Mouse (Mus musculus): ENCODE data around the gene Fbxo21.

- no peak for TF ChIP-seq POLR2A (IDR thresholded peaks at IDR 0.05; ENCODE audit: low read depth, low read length)
- no peak for TF ChIP-seq CTCF (IDR thresholded peaks at IDR 0.05; ENCODE audit: extremely low read depth, insufficient read length, insufficient replicate concordance, low read depth, low read length)
These were observed 56.8 kb downstream of the Fbxo21 start for GRCm38 (mm10) chr5:118033328-118033727.
